Mouse (Mus musculus) ES-Bruce4 (cell line): ENCODE measurements around the gene Sec14l1. TPM values are rescaled to one million over a fixed set of nuclear protein-coding genes. Genes with fewer than 3 reads are reported as not detected.

ENCODE experiments used
- H3K27ac ChIP-seq: 2 replicates; pipeline ENCODE4 v1.5.1; 2012; ENCODE audit warnings: low read length, inconsistent platforms; ENCODE audit not compliant: insufficient read depth
- H3K27me3 ChIP-seq: 2 replicates; pipeline ENCODE4 v1.6.1; 2012; ENCODE audit warnings: mild to moderate bottlenecking, low read length, inconsistent platforms; ENCODE audit not compliant: control insufficient read depth, poor library complexity, insufficient read depth, severe bottlenecking
- H3K36me3 ChIP-seq: 2 replicates; pipeline ENCODE4 v1.6.1; 2012; ENCODE audit warnings: inconsistent platforms, mild to moderate bottlenecking, low read length, moderate library complexity; ENCODE audit not compliant: control insufficient read depth, poor library complexity, insufficient read depth, severe bottlenecking
- H3K4me1 ChIP-seq: one replicate; pipeline ENCODE4 v1.8.1; 2011; ENCODE audit warnings: low read length; ENCODE audit not compliant: control insufficient read depth, insufficient read depth
- H3K4me3 ChIP-seq: 2 replicates; pipeline ENCODE4 v1.5.1; 2011; ENCODE audit warnings: low read depth, mild to moderate bottlenecking, low read length
- H3K9ac ChIP-seq: 2 replicates; pipeline ENCODE4 v1.6.1; 2012; ENCODE audit warnings: low read depth, mild to moderate bottlenecking, inconsistent platforms; ENCODE audit not compliant: poor library complexity, severe bottlenecking
- H3K9me3 ChIP-seq: replicated peaks from 2 replicates; pipeline ENCODE4 v1.6.1; 2012; ENCODE audit warnings: mild to moderate bottlenecking, low read length, inconsistent platforms; ENCODE audit not compliant: control insufficient read depth, poor library complexity, insufficient read depth, severe bottlenecking
- CTCF ChIP-seq: IDR thresholded peaks from one replicate; pipeline ENCODE4 v1.8.1; 2011; ENCODE audit warnings: low read depth, low read length
- EP300 ChIP-seq: IDR thresholded peaks from 2 replicates; pipeline ENCODE4 v1.6.1; 2011; ENCODE audit warnings: low read depth, low read length; ENCODE audit not compliant: insufficient read depth
- POLR2A ChIP-seq: IDR thresholded peaks from one replicate; pipeline ENCODE4 v1.8.1; 2011; ENCODE audit warnings: low read length; ENCODE audit not compliant: insufficient read depth
- polyA plus RNA-seq: library from polyadenylated mRNA; stranded (reverse); fragments of >200 nt; gene quantifications from 2 replicates; pipeline ENCODE4 v1.2.4, GENCODE M21; 2011; ENCODE audit warnings: low read depth; ENCODE audit not compliant: missing spikeins, insufficient read depth, insufficient read length

Gene Sec14l1
- polyA plus RNA-seq, 1 experiment = 77.7 TPM

DNA sequence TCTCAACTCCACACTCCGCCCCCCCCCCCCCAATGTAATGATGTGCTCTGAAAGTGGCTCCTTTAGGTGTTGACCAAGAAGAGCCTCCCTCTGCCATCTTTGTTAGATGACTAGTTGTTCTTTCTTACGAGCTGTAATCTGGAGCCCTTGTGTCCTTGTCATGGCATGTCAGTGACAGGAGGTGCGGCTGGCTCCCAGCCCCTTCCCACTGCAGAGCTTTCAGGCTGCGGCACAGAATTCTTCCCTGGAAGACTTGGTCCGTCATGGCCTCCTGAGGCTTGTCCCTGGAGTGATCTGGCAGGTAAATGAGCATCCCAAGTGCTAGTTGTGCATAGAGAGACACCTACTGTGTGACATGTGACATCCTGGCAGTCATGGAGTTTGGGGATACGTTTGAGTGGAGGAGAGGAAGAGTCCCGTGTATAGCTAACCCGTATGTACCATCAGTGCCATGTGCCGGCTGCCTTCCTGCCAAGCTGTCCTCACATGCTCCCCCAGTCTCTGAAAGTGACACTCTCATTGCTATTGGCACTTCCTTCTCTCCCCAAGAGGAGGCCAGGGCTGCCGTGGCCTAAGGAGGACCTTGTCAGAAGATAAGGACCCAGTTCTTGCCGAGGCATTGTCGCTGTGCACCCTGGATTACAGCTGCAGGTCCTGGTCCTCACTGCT is 24.0 kb downstream of the Sec14l1 start:
- H3K4me3 ChIP-seq = no peak overlapping the region

DNA sequence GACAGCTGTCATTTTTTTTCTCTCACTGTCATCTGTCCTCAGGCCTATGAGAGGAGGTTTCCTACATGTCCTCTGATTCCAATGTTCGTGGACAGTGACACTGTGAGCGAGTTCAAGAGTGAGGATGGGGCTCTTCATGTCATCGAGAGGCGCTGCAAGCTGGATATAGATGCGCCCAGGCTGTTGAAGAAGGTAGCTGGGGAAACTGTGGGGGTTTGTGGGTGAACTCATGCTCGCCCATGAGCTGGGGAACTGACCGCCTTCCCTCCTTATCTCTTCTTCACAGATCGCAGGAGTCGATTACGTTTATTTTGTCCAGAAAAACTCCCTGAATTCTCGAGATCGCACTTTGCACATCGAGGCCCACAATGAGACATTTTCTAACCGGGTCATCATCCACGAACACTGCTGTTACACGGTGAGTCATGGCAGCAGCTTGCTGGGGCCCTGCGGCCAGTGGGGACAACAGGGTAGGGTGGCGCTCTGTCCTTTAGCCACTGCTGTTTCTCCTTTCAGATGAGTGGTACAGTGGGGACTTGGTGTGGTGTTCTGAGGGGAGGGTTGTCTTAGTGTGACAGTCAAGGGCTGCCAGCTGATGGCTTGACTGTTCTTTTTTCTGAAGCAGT is 26.5 kb downstream of the Sec14l1 start:
- TF ChIP-seq CTCF = no peak
- TF ChIP-seq POLR2A = no peak
- TF ChIP-seq EP300 = no peak
- H3K4me1 ChIP-seq = peaks cover 3% of the 10 kb centered on the region
- H3K27ac ChIP-seq = no peak overlapping the region
- no peak overlapping the region for H3K4me3 ChIP-seq
- no peak overlapping the region for H3K9ac ChIP-seq
- H3K36me3 ChIP-seq = peaks cover 12% of the 10 kb centered on the region
- H3K9me3 ChIP-seq = no peaks in the 10 kb centered on the region
- no peaks in the 10 kb centered on the region for H3K27me3 ChIP-seq

More for the DNA sequence above, 24.0 kb downstream of the Sec14l1 start:
- Histone ChIP-seq H3K4me1 (peaks cover 6% of the 10 kb centered on the region), H3K9me3 (no peaks in the 10 kb centered on the region), H3K27me3 (no peaks in the 10 kb centered on the region), H3K9ac (no peak overlapping the region), H3K27ac (no peak overlapping the region), H3K36me3 (no peaks in the 10 kb centered on the region)
- TF ChIP-seq POLR2A = no peak
- TF ChIP-seq EP300 = no peak
- TF ChIP-seq CTCF = no peak

DNA sequence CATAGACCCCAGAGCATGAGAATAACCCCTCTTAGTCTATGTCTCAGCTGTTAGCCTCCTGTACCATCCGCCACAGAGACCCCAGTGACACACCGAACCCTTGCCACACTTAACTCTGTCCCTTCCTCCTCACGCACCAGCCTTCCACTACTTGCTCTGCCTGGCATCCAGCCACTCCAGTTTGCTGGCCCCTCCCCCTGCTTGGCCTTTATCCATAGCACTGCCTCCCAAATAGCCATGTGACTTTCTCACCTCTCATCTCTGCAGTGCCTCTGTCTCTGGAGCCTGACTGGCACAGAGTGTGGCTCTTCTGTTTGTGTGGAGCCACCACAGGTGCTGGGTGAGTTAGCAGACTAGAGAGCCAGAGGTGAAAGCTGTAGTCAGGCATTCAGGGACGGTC is 27.5 kb downstream of the Sec14l1 start:
- peaks cover 3% of the 10 kb centered on the region for H3K4me1 ChIP-seq
- no peak overlapping the region for H3K4me3 ChIP-seq
- H3K27ac ChIP-seq = no peak overlapping the region
- no peaks in the 10 kb centered on the region for H3K9me3 ChIP-seq
- H3K36me3 ChIP-seq = peaks cover 12% of the 10 kb centered on the region
- no peak overlapping the region for H3K9ac ChIP-seq
- H3K27me3 ChIP-seq = no peaks in the 10 kb centered on the region
- TF ChIP-seq CTCF (no peak), EP300 (no peak)

DNA sequence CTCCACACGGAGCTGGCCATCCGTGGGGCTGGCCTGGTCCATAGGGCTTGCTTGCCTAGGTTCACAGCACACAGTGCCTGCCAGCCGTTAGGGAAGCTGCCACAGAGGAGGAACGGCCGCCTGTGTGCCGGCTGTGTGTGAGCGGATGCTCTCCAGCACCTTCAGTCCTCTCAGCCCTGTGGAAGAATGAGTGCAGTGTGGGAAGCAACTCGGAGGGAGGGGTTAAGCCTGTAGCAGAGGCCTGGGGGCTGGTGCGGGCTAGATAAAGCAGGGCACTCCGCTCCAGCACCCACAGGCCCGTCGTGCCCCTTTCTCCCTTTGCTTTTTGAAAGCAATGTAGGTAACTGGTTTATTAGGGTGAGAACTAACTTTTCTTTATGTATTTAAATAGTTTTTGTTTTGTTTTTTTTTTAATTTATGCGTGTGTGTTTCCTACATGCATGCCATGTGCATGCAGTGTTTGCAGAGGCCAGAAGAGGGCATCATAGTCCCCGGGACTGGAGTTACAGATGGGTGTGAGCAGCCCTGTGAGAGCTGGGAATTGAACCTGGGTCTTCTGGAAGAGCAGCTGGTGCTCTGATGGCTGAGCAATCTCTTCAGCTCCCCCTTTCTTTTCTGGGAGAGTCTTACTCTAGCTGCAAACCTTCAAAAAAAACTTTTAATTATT is 30.6 kb downstream of the Sec14l1 start:
- TF ChIP-seq POLR2A (no peak), CTCF (peak; percentile 54)
- Histone ChIP-seq H3K9me3 (no peaks in the 10 kb centered on the region), H3K36me3 (peaks cover 25% of the 10 kb centered on the region), H3K4me3 (no peak overlapping the region), H3K27me3 (no peaks in the 10 kb centered on the region), H3K9ac (no peak overlapping the region), H3K27ac (no peak overlapping the region), H3K4me1 (peaks cover 3% of the 10 kb centered on the region)

DNA sequence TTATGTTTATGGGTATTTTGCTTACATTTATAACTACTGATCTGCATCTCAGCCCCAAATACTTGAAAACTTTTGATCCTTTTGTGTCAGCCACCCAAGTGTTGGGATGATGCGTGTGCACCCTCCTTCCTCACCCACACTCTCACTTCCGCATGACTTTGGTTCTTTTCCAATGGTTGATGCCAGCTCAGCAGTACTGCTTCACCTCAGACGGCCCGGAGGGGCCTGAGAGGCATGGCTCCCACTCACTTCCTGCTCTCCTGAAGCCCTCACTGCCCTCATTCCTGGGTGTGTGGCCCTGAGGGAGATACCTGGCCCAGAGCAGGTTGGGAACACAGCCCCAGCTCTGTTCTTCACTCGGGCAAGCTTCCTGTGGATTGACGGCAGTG is 31.1 kb downstream of the Sec14l1 start:
- H3K27me3 ChIP-seq = no peaks in the 10 kb centered on the region
- H3K27ac ChIP-seq = no peak overlapping the region
- no peak overlapping the region for H3K9ac ChIP-seq
- no peak overlapping the region for H3K4me3 ChIP-seq
- peaks cover 27% of the 10 kb centered on the region for H3K36me3 ChIP-seq
- H3K4me1 ChIP-seq = peaks cover 3% of the 10 kb centered on the region
- TF ChIP-seq CTCF (no peak), EP300 (no peak), POLR2A (no peak)
- H3K9me3 ChIP-seq = no peaks in the 10 kb centered on the region

DNA sequence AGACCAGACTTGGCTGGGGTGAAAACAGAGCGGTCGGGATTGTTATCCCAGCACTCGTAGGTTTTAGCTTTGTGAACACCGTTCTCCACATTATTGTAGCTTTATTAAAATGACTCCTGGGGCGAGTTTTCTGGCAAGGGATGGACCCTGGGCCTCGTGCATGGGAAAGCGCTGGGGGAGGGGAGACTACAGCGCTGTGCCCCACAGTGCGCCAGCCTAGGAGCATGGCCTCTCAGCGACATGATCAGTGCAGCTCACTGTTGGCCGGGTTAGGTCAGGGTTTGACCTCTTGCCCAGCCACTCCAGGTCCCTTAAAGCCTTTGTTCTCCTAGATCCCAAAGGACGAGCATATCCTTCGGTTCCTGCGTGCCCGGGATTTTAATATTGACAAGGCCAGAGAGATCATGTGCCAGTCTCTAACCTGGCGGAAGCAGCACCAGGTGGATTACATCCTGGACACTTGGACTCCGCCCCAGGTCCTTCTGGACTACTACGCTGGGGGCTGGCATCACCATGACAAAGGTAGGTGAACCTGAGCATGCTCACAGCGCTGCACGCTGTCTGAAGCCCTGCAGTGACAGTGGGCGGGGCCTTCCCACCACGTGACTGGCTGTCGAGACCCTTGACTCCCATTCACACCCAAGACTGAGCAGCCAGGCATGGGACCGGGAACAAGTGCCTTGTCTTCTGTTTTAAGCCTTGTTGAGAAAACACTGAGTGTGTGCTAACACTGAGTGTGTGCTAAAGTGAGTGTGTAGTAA is 32.0 kb downstream of the Sec14l1 start:
- H3K27ac ChIP-seq = no peak overlapping the region
- H3K4me3 ChIP-seq = no peak overlapping the region

More for the DNA sequence above, 32.0 kb downstream of the Sec14l1 start:
- Histone ChIP-seq H3K4me1 (peaks cover 3% of the 10 kb centered on the region), H3K36me3 (peaks cover 27% of the 10 kb centered on the region), H3K27me3 (no peaks in the 10 kb centered on the region), H3K9me3 (no peaks in the 10 kb centered on the region), H3K9ac (no peak overlapping the region)
- TF ChIP-seq EP300 (peak; percentile 79; the same call in 1 of the 2 replicates), CTCF (no peak), POLR2A (no peak)
